Mouse (Mus musculus) midbrain, embryonic 13.5 days (tissue): Measurements from ENCODE around the gene Tgfb2. TPM values are rescaled to one million over a fixed set of nuclear protein-coding genes. Genes with fewer than 3 reads are reported as not detected.

Experiments
- ATAC-seq: fragments of 200-750 bp; cut with Nextera tagmentation; 2 replicates; pipeline ENCODE4 v1.8.0; 2017; ENCODE audit warnings: mild to moderate bottlenecking, moderate TSS enrichment, moderate library complexity
- H3K27ac ChIP-seq: fragments of 300-500 bp; sonication (generic); 2 replicates; pipeline ENCODE4 v1.5.1; 2015; ENCODE audit warnings: inconsistent platforms, mild to moderate bottlenecking, moderate library complexity
- H3K27me3 ChIP-seq: fragments of 300-500 bp; sonication (generic); 2 replicates; pipeline ENCODE4 v1.6.1; 2015; ENCODE audit warnings: mild to moderate bottlenecking, inconsistent platforms
- H3K36me3 ChIP-seq: fragments of 300-500 bp; sonication (generic); 2 replicates; pipeline ENCODE4 v1.6.1; 2015; ENCODE audit warnings: mild to moderate bottlenecking, inconsistent platforms
- H3K4me1 ChIP-seq: fragments of 300-500 bp; sonication (generic); replicated peaks from 2 replicates; pipeline ENCODE4 v1.6.1; 2015; ENCODE audit warnings: inconsistent platforms
- H3K4me2 ChIP-seq: fragments of 300-500 bp; sonication (generic); replicated peaks from 2 replicates; pipeline ENCODE4 v1.6.1; 2015; ENCODE audit warnings: moderate library complexity, mild to moderate bottlenecking, inconsistent platforms
- H3K4me3 ChIP-seq: fragments of 300-500 bp; sonication (generic); replicated peaks from 2 replicates; pipeline ENCODE4 v1.5.1; 2015; ENCODE audit warnings: mild to moderate bottlenecking, inconsistent platforms
- H3K9ac ChIP-seq: fragments of 300-500 bp; sonication (generic); replicated peaks from 2 replicates; pipeline ENCODE4 v1.6.1; 2015; ENCODE audit warnings: mild to moderate bottlenecking, inconsistent platforms
- H3K9me3 ChIP-seq: fragments of 300-500 bp; sonication (generic); 2 replicates; pipeline ENCODE4 v1.6.1; 2016; ENCODE audit warnings: mild to moderate bottlenecking, inconsistent platforms
- whole genome bisulfite sequencing: fragments of 180-500 bp; shearing (Covaris S2); methylation state at CpG from one replicate; pipeline ENCODE4 v1.1.7; 2015; 5-methylcytosine and 5-hydroxymethylcytosine counted together
- polyA plus RNA-seq: library from polyadenylated mRNA; unstranded; fragments of >200 nt; fragmentation: Nextera tagmentation; extraction: Ambion mirVana; gene quantifications from 2 replicates; pipeline ENCODE4 v1.2.1, GENCODE M21; 2015

The Tgfb2 gene
- polyA plus RNA-seq, 1 experiment from 2014 or later: 11.1 TPM

GRCm38 (mm10) chr1:186587065-186587804 is 118.6 kb downstream of the Tgfb2 start:
- Histone ChIP-seq H3K4me2 (no peak overlapping the region), H3K4me3 (no peak overlapping the region), H3K36me3 (no peaks in the 10 kb centered on the region), H3K27me3 (no peaks in the 10 kb centered on the region), H3K27ac (no peak overlapping the region), H3K9me3 (no peaks in the 10 kb centered on the region), H3K4me1 (no peaks in the 10 kb centered on the region), H3K9ac (no peak overlapping the region)
- 89% methylated on average over 8 of the region's 8 CpGs for WGBS
- no peak for ATAC-seq

DNA sequence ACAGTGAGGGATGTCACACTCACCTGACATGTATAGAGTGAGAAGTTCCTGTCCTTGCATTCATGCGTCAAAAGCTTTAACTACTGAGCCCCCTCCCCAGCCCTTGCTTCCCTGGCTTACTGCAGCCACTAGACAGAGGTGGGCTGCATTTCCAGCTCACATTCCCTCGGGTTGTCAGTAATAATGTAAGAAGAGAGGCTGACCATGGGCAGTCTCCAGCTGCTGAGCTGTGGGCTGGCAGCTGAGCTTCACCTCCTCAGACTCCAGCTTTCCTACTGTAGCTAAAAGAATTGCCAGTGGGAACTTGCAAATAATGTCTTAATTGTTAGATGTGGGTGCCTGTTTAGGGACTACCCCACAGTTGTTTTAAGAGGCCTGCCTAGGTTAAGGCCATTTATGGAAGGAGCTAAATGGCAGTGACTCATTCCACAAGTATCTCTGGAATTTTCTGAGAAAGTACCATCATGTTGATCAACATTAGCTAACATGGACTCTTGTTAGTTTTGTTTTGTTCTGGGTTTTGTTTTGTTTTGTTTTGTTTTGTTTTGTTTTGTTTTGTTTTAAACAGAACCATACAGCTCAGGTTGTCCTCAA is 120.1 kb downstream of the Tgfb2 start:
- no peak overlapping the region for H3K4me3 ChIP-seq
- 85% methylated on average over 2 of the region's 2 CpGs for WGBS
- no peak for ATAC-seq
- H3K36me3 ChIP-seq: no peaks in the 10 kb centered on the region
- H3K27ac ChIP-seq: no peak overlapping the region
- no peak overlapping the region for H3K9ac ChIP-seq
- H3K4me2 ChIP-seq: no peak overlapping the region
- no peaks in the 10 kb centered on the region for H3K9me3 ChIP-seq
- H3K4me1 ChIP-seq: no peaks in the 10 kb centered on the region
- no peaks in the 10 kb centered on the region for H3K27me3 ChIP-seq

- Histone ChIP-seq H3K9ac (no peak overlapping the region), H3K4me3 (no peak overlapping the region), H3K9me3 (no peaks in the 10 kb centered on the region), H3K27me3 (no peaks in the 10 kb centered on the region), H3K4me1 (no peaks in the 10 kb centered on the region), H3K36me3 (no peaks in the 10 kb centered on the region), H3K27ac (no peak overlapping the region), H3K4me2 (no peak overlapping the region)
- ATAC-seq: no peak
These were observed 121.9 kb downstream of the Tgfb2 start for GRCm38 (mm10) chr1:186583933-186584332.

DNA sequence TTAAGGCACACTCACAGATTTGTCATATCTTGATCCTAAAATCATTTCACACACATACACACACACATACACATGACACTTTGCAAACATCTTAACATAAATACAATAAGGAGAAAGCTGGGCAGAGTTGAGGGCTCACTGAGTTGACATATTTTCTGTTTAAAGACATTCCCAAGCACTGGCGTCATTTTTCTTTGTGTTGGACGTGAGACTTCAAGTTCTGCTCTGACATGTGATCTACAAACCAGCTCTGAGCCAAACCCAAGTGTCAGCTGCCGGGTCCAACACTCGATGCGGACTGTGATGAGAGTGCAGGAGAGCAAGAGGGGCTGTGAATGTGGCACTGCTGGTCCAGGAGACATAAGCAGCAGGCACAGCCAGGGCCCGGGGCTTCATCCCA is 123.7 kb downstream of the Tgfb2 start:
- Histone ChIP-seq H3K27ac (no peak overlapping the region), H3K9me3 (no peaks in the 10 kb centered on the region), H3K4me1 (no peaks in the 10 kb centered on the region), H3K36me3 (no peaks in the 10 kb centered on the region), H3K27me3 (no peaks in the 10 kb centered on the region), H3K4me3 (no peak overlapping the region), H3K4me2 (no peak overlapping the region), H3K9ac (no peak overlapping the region)
- ATAC-seq: no peak
- 88% methylated on average over 6 of the region's 6 CpGs for WGBS

GRCm38 (mm10) chr1:186581666-186582065 is 124.1 kb downstream of the Tgfb2 start:
- no peak overlapping the region for H3K9ac ChIP-seq
- no peaks in the 10 kb centered on the region for H3K27me3 ChIP-seq
- H3K36me3 ChIP-seq: no peaks in the 10 kb centered on the region
- ATAC-seq: no peak
- WGBS: 94% methylated on average over 2 of the region's 2 CpGs
- H3K4me3 ChIP-seq: no peak overlapping the region
- no peaks in the 10 kb centered on the region for H3K4me1 ChIP-seq
- H3K9me3 ChIP-seq: no peaks in the 10 kb centered on the region
- H3K27ac ChIP-seq: no peak overlapping the region
- no peak overlapping the region for H3K4me2 ChIP-seq

- no peak overlapping the region for H3K27ac ChIP-seq
- H3K4me2 ChIP-seq: no peak overlapping the region
- H3K9ac ChIP-seq: no peak overlapping the region
- no peaks in the 10 kb centered on the region for H3K9me3 ChIP-seq
- WGBS: 91% methylated on average over 2 of the region's 2 CpGs
- ATAC-seq: no peak
- no peaks in the 10 kb centered on the region for H3K36me3 ChIP-seq
- H3K4me1 ChIP-seq: no peaks in the 10 kb centered on the region
- no peak overlapping the region for H3K4me3 ChIP-seq
- H3K27me3 ChIP-seq: no peaks in the 10 kb centered on the region
These were observed 124.7 kb downstream of the Tgfb2 start for GRCm38 (mm10) chr1:186581114-186581513.

GRCm38 (mm10) chr1:186577302-186577701 is 128.5 kb downstream of the Tgfb2 start:
- Histone ChIP-seq H3K36me3 (no peaks in the 10 kb centered on the region), H3K4me2 (no peak overlapping the region), H3K4me1 (no peaks in the 10 kb centered on the region), H3K27ac (no peak overlapping the region), H3K4me3 (no peak overlapping the region), H3K27me3 (no peaks in the 10 kb centered on the region), H3K9me3 (no peaks in the 10 kb centered on the region), H3K9ac (no peak overlapping the region)
- 85% methylated on average over 5 of the region's 5 CpGs for WGBS
- ATAC-seq: no peak

DNA sequence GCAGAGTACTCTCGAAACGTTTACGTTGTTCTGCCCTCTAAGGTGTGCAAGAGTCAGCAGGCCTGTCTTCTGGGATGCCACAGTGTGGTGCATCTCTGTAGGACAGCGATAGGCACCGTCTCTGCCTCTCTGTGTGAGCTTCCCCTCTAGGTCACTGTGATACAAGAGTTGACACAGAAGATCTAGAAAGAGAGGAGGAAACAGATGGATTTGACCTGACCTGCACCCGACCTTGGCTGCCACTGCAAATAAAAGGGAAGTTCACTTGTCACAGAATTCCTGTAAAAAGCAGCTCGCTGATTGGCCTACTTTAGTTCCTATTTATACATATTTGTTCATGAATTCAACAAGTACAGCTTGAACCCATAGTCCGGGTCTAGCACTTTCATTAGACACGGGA is 130.2 kb downstream of the Tgfb2 start:
- H3K9me3 ChIP-seq: no peaks in the 10 kb centered on the region
- H3K4me1 ChIP-seq: no peaks in the 10 kb centered on the region
- H3K4me3 ChIP-seq: no peak overlapping the region
- no peak overlapping the region for H3K9ac ChIP-seq
- no peak overlapping the region for H3K27ac ChIP-seq
- ATAC-seq: no peak
- WGBS: 82% methylated on average over 9 of the region's 9 CpGs
- H3K27me3 ChIP-seq: no peaks in the 10 kb centered on the region
- no peak overlapping the region for H3K4me2 ChIP-seq
- H3K36me3 ChIP-seq: no peaks in the 10 kb centered on the region

DNA sequence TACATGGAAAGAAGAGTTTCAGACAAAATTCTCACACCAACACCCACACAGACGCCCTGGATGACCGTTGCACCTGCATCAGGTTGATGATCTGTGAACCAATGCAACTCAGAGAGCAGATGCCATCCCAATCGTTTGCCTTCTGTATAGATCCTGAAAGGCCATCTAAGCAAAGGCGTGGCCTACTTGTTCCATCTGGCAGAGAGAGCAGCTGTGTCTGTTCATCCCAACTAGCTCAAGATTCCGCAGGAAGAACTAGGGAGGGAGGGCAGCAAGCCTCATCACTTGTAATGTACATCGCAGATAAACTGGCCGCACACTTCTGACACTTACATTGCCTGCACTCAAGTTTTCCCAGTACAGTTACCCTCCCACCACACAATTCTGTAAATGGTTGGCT is 130.7 kb downstream of the Tgfb2 start:
- Histone ChIP-seq H3K9ac (no peak overlapping the region), H3K4me3 (no peak overlapping the region), H3K27ac (no peak overlapping the region), H3K36me3 (no peaks in the 10 kb centered on the region), H3K9me3 (no peaks in the 10 kb centered on the region), H3K27me3 (no peaks in the 10 kb centered on the region), H3K4me2 (no peak overlapping the region), H3K4me1 (no peaks in the 10 kb centered on the region)
- 91% methylated on average over 7 of the region's 7 CpGs for WGBS
- ATAC-seq: no peak

Other genes with a start within 250 kb of the Tgfb2 start
- gene Rrp15, start 43.4 kb upstream of the Tgfb2 start, polyA plus RNA-seq: 34.6 and 38.8 TPM in 2 replicates